Mouse (Mus musculus): ENCODE measurements around the gene Net1. TPM values are rescaled to one million over a fixed set of nuclear protein-coding genes. Genes with fewer than 3 reads are reported as not detected.

The Net1 gene
- polyA plus RNA-seq, 1 experiment = 81.1 TPM

GRCm38 (mm10) chr13:3895397-3895980, 22.5 kb downstream of the Net1 start:
- WGBS = 57% methylated on average over 8 of the region's 8 CpGs
- H3K4me1 ChIP-seq (ENCODE audit: control insufficient read depth, insufficient read depth, low read length) = peaks cover 2% of the 10 kb centered on the region
- TF ChIP-seq CTCF (IDR thresholded peaks at IDR 0.05; ENCODE audit: control insufficient read depth, insufficient read depth, low read length) = no peak
- no peak for TF ChIP-seq POLR2A (IDR thresholded peaks at IDR 0.05; ENCODE audit: borderline replicate concordance, control insufficient read depth, low read depth, low read length)
- no peak overlapping the region for H3K4me3 ChIP-seq (replicated peaks; ENCODE audit: control insufficient read depth, low read depth, low read length)
- 0 out of 2 replicates have a peak overlapping the region, but pooled peaks have one; percentile 10 for H3K27ac ChIP-seq (ENCODE audit: control insufficient read depth, insufficient read depth, low read depth, low read length, poor library complexity)

- H3K27ac ChIP-seq (ENCODE audit: control insufficient read depth, insufficient read depth, low read depth, low read length, poor library complexity) = no peak overlapping the region
- TF ChIP-seq POLR2A (IDR thresholded peaks at IDR 0.05; ENCODE audit: borderline replicate concordance, control insufficient read depth, low read depth, low read length) (no peak), CTCF (IDR thresholded peaks at IDR 0.05; ENCODE audit: control insufficient read depth, insufficient read depth, low read length) (no peak)
- 92% methylated on average over 8 of the region's 8 CpGs for WGBS
- H3K4me3 ChIP-seq (replicated peaks; ENCODE audit: control insufficient read depth, low read depth, low read length) = no peak overlapping the region
- peaks cover 2% of the 10 kb centered on the region for H3K4me1 ChIP-seq (ENCODE audit: control insufficient read depth, insufficient read depth, low read length)
Measured at GRCm38 (mm10) chr13:3894549-3894948, 23.5 kb downstream of the Net1 start.

- H3K27ac ChIP-seq (ENCODE audit: control insufficient read depth, insufficient read depth, low read depth, low read length, poor library complexity) = peak overlapping the region; percentile 46; the same call in 1 of the 2 replicates
- WGBS = under 1% methylated on average over 35 of the region's 35 CpGs
- no peak for TF ChIP-seq CTCF (IDR thresholded peaks at IDR 0.05; ENCODE audit: control insufficient read depth, insufficient read depth, low read length)
- TF ChIP-seq POLR2A (IDR thresholded peaks at IDR 0.05; ENCODE audit: borderline replicate concordance, control insufficient read depth, low read depth, low read length) = peak; percentile 99
- H3K4me3 ChIP-seq (replicated peaks; ENCODE audit: control insufficient read depth, low read depth, low read length) = peak overlapping the region; percentile 76
- peaks cover 2% of the 10 kb centered on the region for H3K4me1 ChIP-seq (ENCODE audit: control insufficient read depth, insufficient read depth, low read length)
Measured at GRCm38 (mm10) chr13:3893126-3893734, 24.8 kb downstream of the Net1 start.

GRCm38 (mm10) chr13:3892601-3893000, 25.4 kb downstream of the Net1 start:
- WGBS = 5% methylated on average over 7 of the region's 7 CpGs
- H3K4me1 ChIP-seq (ENCODE audit: control insufficient read depth, insufficient read depth, low read length) = no peaks in the 10 kb centered on the region; the same call in 1 of the 2 replicates
- TF ChIP-seq CTCF (IDR thresholded peaks at IDR 0.05; ENCODE audit: control insufficient read depth, insufficient read depth, low read length) (no peak), POLR2A (IDR thresholded peaks at IDR 0.05; ENCODE audit: borderline replicate concordance, control insufficient read depth, low read depth, low read length) (no peak)
- peak overlapping the region; percentile 60 for H3K4me3 ChIP-seq (replicated peaks; ENCODE audit: control insufficient read depth, low read depth, low read length)
- H3K27ac ChIP-seq (ENCODE audit: control insufficient read depth, insufficient read depth, low read depth, low read length, poor library complexity) = no peak overlapping the region

- TF ChIP-seq POLR2A (IDR thresholded peaks at IDR 0.05; ENCODE audit: borderline replicate concordance, control insufficient read depth, low read depth, low read length) (no peak), CTCF (IDR thresholded peaks at IDR 0.05; ENCODE audit: control insufficient read depth, insufficient read depth, low read length) (no peak)
- 75% methylated on average over 8 of the region's 8 CpGs for WGBS
- Histone ChIP-seq H3K4me3 (replicated peaks; ENCODE audit: control insufficient read depth, low read depth, low read length) (peak overlapping the region; percentile 21), H3K4me1 (ENCODE audit: control insufficient read depth, insufficient read depth, low read length) (no peaks in the 10 kb centered on the region; the same call in 1 of the 2 replicates), H3K27ac (ENCODE audit: control insufficient read depth, insufficient read depth, low read depth, low read length, poor library complexity) (no peak overlapping the region)
Measured at GRCm38 (mm10) chr13:3891479-3892087, 26.4 kb downstream of the Net1 start.

- Histone ChIP-seq H3K4me3 (replicated peaks; ENCODE audit: control insufficient read depth, low read depth, low read length) (no peak overlapping the region), H3K27ac (ENCODE audit: control insufficient read depth, insufficient read depth, low read depth, low read length, poor library complexity) (no peak overlapping the region), H3K4me1 (ENCODE audit: control insufficient read depth, insufficient read depth, low read length) (no peaks in the 10 kb centered on the region; the same call in 1 of the 2 replicates)
- TF ChIP-seq POLR2A (IDR thresholded peaks at IDR 0.05; ENCODE audit: borderline replicate concordance, control insufficient read depth, low read depth, low read length) = no peak
- no peak for TF ChIP-seq CTCF (IDR thresholded peaks at IDR 0.05; ENCODE audit: control insufficient read depth, insufficient read depth, low read length)
- WGBS = 61% methylated on average over 8 of the region's 8 CpGs
Measured at GRCm38 (mm10) chr13:3890061-3890460, 28.0 kb downstream of the Net1 start.

GRCm38 (mm10) chr13:3889111-3889510, 28.9 kb downstream of the Net1 start:
- no peaks in the 10 kb centered on the region; the same call in 1 of the 2 replicates for H3K4me1 ChIP-seq (ENCODE audit: control insufficient read depth, insufficient read depth, low read length)
- WGBS = 94% methylated on average over 3 of the region's 3 CpGs
- no peak overlapping the region for H3K4me3 ChIP-seq (replicated peaks; ENCODE audit: control insufficient read depth, low read depth, low read length)
- TF ChIP-seq CTCF (IDR thresholded peaks at IDR 0.05; ENCODE audit: control insufficient read depth, insufficient read depth, low read length) (no peak), POLR2A (IDR thresholded peaks at IDR 0.05; ENCODE audit: borderline replicate concordance, control insufficient read depth, low read depth, low read length) (no peak)
- H3K27ac ChIP-seq (ENCODE audit: control insufficient read depth, insufficient read depth, low read depth, low read length, poor library complexity) = no peak overlapping the region

- TF ChIP-seq CTCF (IDR thresholded peaks at IDR 0.05; ENCODE audit: control insufficient read depth, insufficient read depth, low read length) (no peak), POLR2A (IDR thresholded peaks at IDR 0.05; ENCODE audit: borderline replicate concordance, control insufficient read depth, low read depth, low read length) (no peak)
- Histone ChIP-seq H3K4me1 (ENCODE audit: control insufficient read depth, insufficient read depth, low read length) (no peaks in the 10 kb centered on the region; the same call in 1 of the 2 replicates), H3K27ac (ENCODE audit: control insufficient read depth, insufficient read depth, low read depth, low read length, poor library complexity) (no peak overlapping the region), H3K4me3 (replicated peaks; ENCODE audit: control insufficient read depth, low read depth, low read length) (no peak overlapping the region)
- WGBS = 90% methylated on average over 7 of the region's 7 CpGs
Measured at GRCm38 (mm10) chr13:3886663-3887062, 31.4 kb downstream of the Net1 start.

Measured in bone marrow, adult 2 months (tissue).